Mouse (Mus musculus) ES-E14 (cell line): ENCODE results near the gene Blnk.

Source experiments
- CHD2 ChIP-seq: IDR thresholded peaks from 2 replicates; pipeline ENCODE4 v1.6.1; 2014; ENCODE audit warnings: mild to moderate bottlenecking, low read depth, low read length, inconsistent platforms
- MAFK ChIP-seq: IDR thresholded peaks from 2 replicates; pipeline ENCODE4 v1.6.1; 2014; ENCODE audit warnings: mild to moderate bottlenecking, low read depth, low read length, inconsistent platforms; ENCODE audit not compliant: insufficient read depth
- ZC3H11A ChIP-seq: IDR thresholded peaks from 2 replicates; pipeline ENCODE4 v1.6.1; 2012; ENCODE audit warnings: low read depth, mild to moderate bottlenecking, inconsistent platforms, low read length, borderline replicate concordance

- TF ChIP-seq CHD2: no peak
- TF ChIP-seq MAFK: no peak
- TF ChIP-seq ZC3H11A: no peak
These were observed 22.9 kb downstream of the Blnk start for GRCm38 (mm10) chr19:40971273-40971914.
